ENCODE assay signal across 9 mouse cellular contexts in genomic region chr15:102398629-102399028, GRCm38 (mm10). TPM values are rescaled to one million over a fixed set of nuclear protein-coding genes. Genes with fewer than 3 reads are reported as not detected.
DNase-seq lines count a peak whose midpoint lies in the region; ATAC-seq and TF ChIP-seq lines count a peak whose summit lies in the region.
"Had no signal": no experiment of that assay in that cellular context is flagged by ENCODE, and none has a peak within 500 bp of the region (broad histone marks: within the 10 kb centered on the region; RNA-seq: fewer than 3 reads in every experiment).

No protein-coding gene starts in this region.

- peaks cover 19% of the 10 kb centered on the region for H3K4me1 ChIP-seq in brown adipose tissue, adult 24 weeks (ENCODE audit: control insufficient read depth, insufficient read depth, insufficient read length, low read length)
- peaks cover 19% of the 10 kb centered on the region for H3K4me1 ChIP-seq in limb, embryonic 14.5 days (ENCODE audit: control insufficient read depth, insufficient read depth, low read length)

- H3K9me3 ChIP-seq in limb, embryonic 14.5 days (ENCODE audit: control insufficient read depth, low read length), result no peaks in the 10 kb centered on the region

- no peaks in the 10 kb centered on the region for H3K79me3 ChIP-seq in C2C12 (ENCODE audit: low read depth)

- TF ChIP-seq POLR2A in limb, embryonic 14.5 days (IDR thresholded peaks at IDR 0.05; ENCODE audit: borderline replicate concordance, extremely low read depth, insufficient read depth, insufficient read length), result no peak

- peak; percentile 27 to 48 for DNase-seq in heart, adult 18-20 months
- DNase-seq in heart, postnatal 4 days, result no peak
- DNase-seq in limb, embryonic 14.5 days (ENCODE audit: low spot score), result no peak
- DNase-seq in thymus, postnatal 10 days (ENCODE audit: low spot score in 2 of 2), result no peak
- DNase-seq in cerebellum, postnatal 25 days, result no peak

- TF ChIP-seq CTCF in C2C12 (IDR thresholded peaks at IDR 0.05; ENCODE audit: control insufficient read depth, insufficient read depth, insufficient read length), result no peak

- H3K27ac ChIP-seq in brown adipose tissue, adult 24 weeks (replicated peaks; ENCODE audit: low read depth, low read length), result peak overlapping the region; percentile 96
- H3K27ac ChIP-seq in limb, embryonic 14.5 days (replicated peaks; ENCODE audit: low read depth, low read length), result peak overlapping the region; percentile 83; the same call in 1 of the 2 replicates

- WGBS in limb, embryonic 14.5 days, result 15% methylated on average over 5 of the region's 5 CpGs

- H3ac ChIP-seq in C2C12 (ENCODE audit: control insufficient read depth, insufficient read length, low read depth), result no peak overlapping the region

- H3K36me3 ChIP-seq in C2C12 (ENCODE audit: control insufficient read depth, insufficient read depth), result no peaks in the 10 kb centered on the region
- no peaks in the 10 kb centered on the region for H3K36me3 ChIP-seq in limb, embryonic 14.5 days (ENCODE audit: control insufficient read depth, insufficient read depth, low read length)

- no peaks in the 10 kb centered on the region for H3K79me2 ChIP-seq in C2C12 (ENCODE audit: control insufficient read depth, insufficient read depth)

- H3K9ac ChIP-seq in limb, embryonic 14.5 days (ENCODE audit: low read depth, low read length, severe bottlenecking), result no peak overlapping the region

- no peak for ATAC-seq in limb, embryonic 14.5 days (ENCODE audit: low FRiP score, low read depth)
- no peak for ATAC-seq in megakaryocyte progenitor cell, adult 5-6 weeks (replicated peaks; ENCODE audit: poor library complexity)

- no peaks in the 10 kb centered on the region for H3K27me3 ChIP-seq in C2C12 (ENCODE audit: control insufficient read depth, insufficient read depth, insufficient read length)
- H3K27me3 ChIP-seq in limb, embryonic 14.5 days (ENCODE audit: control insufficient read depth, insufficient read depth, low read length), result no peaks in the 10 kb centered on the region
- H3K27me3 ChIP-seq: Patski had no signal

- H3K4me2 ChIP-seq in limb, embryonic 14.5 days (replicated peaks; ENCODE audit: low read depth, low read length, severe bottlenecking), result peak overlapping the region; percentile 52

- peak overlapping the region; percentile 36 for H3K4me3 ChIP-seq in C2C12 (ENCODE audit: insufficient read depth, poor library complexity, severe bottlenecking)
- peak overlapping the region; percentile 63 for H3K4me3 ChIP-seq in brown adipose tissue, adult 24 weeks (ENCODE audit: insufficient read depth, low read depth, low read length)
- H3K4me3 ChIP-seq in limb, embryonic 14.5 days (replicated peaks; ENCODE audit: low read length), result no peak overlapping the region

TF ChIP-seq in C2C12, 6 proteins besides CTCF, POLR2A, EP300 and RAD21:
- no peak for TF ChIP-seq FOSL1 (IDR thresholded peaks at IDR 0.05; ENCODE audit: insufficient read depth, low read length, poor library complexity, severe bottlenecking)
- TF ChIP-seq MYOD1 (IDR thresholded peaks at IDR 0.05; ENCODE audit: control insufficient read depth, insufficient read length, low read depth), result no peak
- no peak for TF ChIP-seq MAX (IDR thresholded peaks at IDR 0.05)
- no peak for TF ChIP-seq MYOG (IDR thresholded peaks at IDR 0.05; ENCODE audit: control insufficient read depth, extremely low read depth, insufficient read length)
- no peak for TF ChIP-seq CEBPB (IDR thresholded peaks at IDR 0.05; ENCODE audit: low read depth)
- no peak for TF ChIP-seq USF1 (IDR thresholded peaks at IDR 0.05; ENCODE audit: low read depth)

RNA-seq across cellular contexts. Expression of gene Sp1, which starts 7.3 kb away (rescaled TPM):
- total RNA-seq in heart, adult 18-20 months (2021), result 10 to 100 TPM; 31.9 to 39.6 TPM
- 10 to 100 TPM; 55.5 to 74.3 TPM for total RNA-seq in heart, postnatal 4 days (2021)
- polyA plus RNA-seq in C2C12 (2012; fragmentation: generic; extraction: Trizol), result 13.4 TPM
- 16.1 and 17.9 TPM in 2 replicates for polyA plus RNA-seq in brown adipose tissue, adult 24 weeks (2012; ENCODE audit: insufficient read depth, insufficient read length, missing spikeins)
- 35.7 and 41.1 TPM in 2 replicates for polyA plus RNA-seq in limb, embryonic 14.5 days (2012; rRNA removed)
- polyA plus RNA-seq in limb, embryonic 14.5 days (2014; fragmentation: Nextera tagmentation; extraction: Ambion mirVana), result 17.2 and 17.7 TPM in 2 replicates
- 62.0 and 63.9 TPM in 2 replicates for total RNA-seq in megakaryocyte progenitor cell, adult 5-6 weeks (2015)
- 46.4 and 52.9 TPM in 2 replicates for total RNA-seq in megakaryocyte progenitor cell, adult 5-6 weeks (2017)

RNA-seq across cellular contexts. Expression of gene Sp7, which starts 31.6 kb away (rescaled TPM):
- not detected for total RNA-seq in heart, adult 18-20 months (2021)
- total RNA-seq in heart, postnatal 4 days (2021), result not detected
- polyA plus RNA-seq in C2C12 (2012; fragmentation: generic; extraction: Trizol), result 10.8 TPM
- not detected in 2 replicates for polyA plus RNA-seq in brown adipose tissue, adult 24 weeks (2012; ENCODE audit: insufficient read depth, insufficient read length, missing spikeins)
- 22.5 and 32.5 TPM in 2 replicates for polyA plus RNA-seq in limb, embryonic 14.5 days (2012; rRNA removed)
- polyA plus RNA-seq in limb, embryonic 14.5 days (2014; fragmentation: Nextera tagmentation; extraction: Ambion mirVana), result 7.9 and 11.7 TPM in 2 replicates
- total RNA-seq in megakaryocyte progenitor cell, adult 5-6 weeks (2015), result not detected in 2 replicates
- not detected in 2 replicates for total RNA-seq in megakaryocyte progenitor cell, adult 5-6 weeks (2017)
- polyA plus RNA-seq: Patski had no signal

RNA-seq across cellular contexts. Expression of gene Amhr2, which starts 46.5 kb away (rescaled TPM):
- under 1 TPM; 0.39 to 0.97 TPM for total RNA-seq in heart, adult 18-20 months (2021)
- total RNA-seq in heart, postnatal 4 days (2021), result 1 to 10 TPM in 1 of 2 experiments, under 1 TPM in 1; 0.77 to 1.6 TPM
- 0.07 TPM for polyA plus RNA-seq in C2C12 (2012; fragmentation: generic; extraction: Trizol)
- polyA plus RNA-seq in brown adipose tissue, adult 24 weeks (2012; ENCODE audit: insufficient read depth, insufficient read length, missing spikeins), result 1.9 and 4.0 TPM in 2 replicates
- polyA plus RNA-seq in limb, embryonic 14.5 days (2012; rRNA removed), result 0.53 and 0.67 TPM in 2 replicates
- 0.25 and 1.1 TPM in 2 replicates for polyA plus RNA-seq in limb, embryonic 14.5 days (2014; fragmentation: Nextera tagmentation; extraction: Ambion mirVana)
- total RNA-seq in megakaryocyte progenitor cell, adult 5-6 weeks (2015), result 0.07 TPM in 1 of 2 replicates, not detected in the other
- not detected in 2 replicates for total RNA-seq in megakaryocyte progenitor cell, adult 5-6 weeks (2017)
- polyA plus RNA-seq: Patski had no signal

RNA-seq across cellular contexts. Expression of gene Aaas, which starts 48.1 kb away (rescaled TPM):
- 10 to 100 TPM in 1 of 2 experiments, 1 to 10 TPM in 1; 9.8 to 12.1 TPM for total RNA-seq in heart, adult 18-20 months (2021)
- total RNA-seq in heart, postnatal 4 days (2021), result 10 to 100 TPM; 29.2 to 30.0 TPM
- 217 TPM for polyA plus RNA-seq in C2C12 (2012; fragmentation: generic; extraction: Trizol)
- polyA plus RNA-seq in brown adipose tissue, adult 24 weeks (2012; ENCODE audit: insufficient read depth, insufficient read length, missing spikeins), result 13.2 and 20.7 TPM in 2 replicates
- 65.5 and 86.5 TPM in 2 replicates for polyA plus RNA-seq in limb, embryonic 14.5 days (2012; rRNA removed)
- 54.4 and 59.6 TPM in 2 replicates for polyA plus RNA-seq in limb, embryonic 14.5 days (2014; fragmentation: Nextera tagmentation; extraction: Ambion mirVana)
- 103 and 110 TPM in 2 replicates for total RNA-seq in megakaryocyte progenitor cell, adult 5-6 weeks (2015)
- total RNA-seq in megakaryocyte progenitor cell, adult 5-6 weeks (2017), result 141 and 151 TPM in 2 replicates

Comparison
In these comparisons a context has a peak if more than half of its experiments do, and no peak if none do; other contexts are left out.
1. DNase-seq: peak in heart, adult 18-20 months (2 of 2); none in heart, postnatal 4 days (single experiment), limb, embryonic 14.5 days (single experiment), thymus, postnatal 10 days (0 of 2) and cerebellum, postnatal 25 days (0 of 2).